Mouse (Mus musculus): ENCODE data around the gene Sardh.

The Sardh gene

DNA sequence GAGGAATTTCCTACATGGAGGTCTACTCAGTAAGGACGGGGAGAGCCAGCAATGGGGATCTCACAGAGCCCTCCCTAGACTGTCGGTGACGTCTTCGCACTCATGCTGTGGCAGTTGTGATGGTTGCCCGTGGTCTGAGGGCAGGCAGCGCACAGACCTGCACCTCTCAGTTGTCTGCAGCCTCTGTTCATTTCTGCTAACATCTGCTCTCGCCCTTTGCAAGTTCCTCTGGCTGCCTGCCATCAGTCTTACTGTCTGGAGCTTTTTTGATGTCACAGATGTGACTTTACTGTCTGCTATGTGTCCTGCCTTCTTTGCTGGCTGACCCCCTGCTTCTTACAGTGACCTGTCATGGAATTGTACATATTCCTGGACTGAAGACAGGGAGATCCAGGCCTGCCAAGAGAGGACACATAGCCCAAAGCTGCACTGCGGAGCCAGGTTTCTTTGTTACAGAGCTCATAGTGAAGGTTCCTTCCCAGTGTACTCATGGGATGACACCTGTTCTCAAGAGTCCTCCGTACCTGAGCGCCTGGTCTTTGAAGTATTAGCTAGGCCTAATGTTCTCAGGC lies 72.4 kb downstream of the Sardh start:
- in situ Hi-C loops (cut with MboI, MseI), result no loop called here

DNA sequence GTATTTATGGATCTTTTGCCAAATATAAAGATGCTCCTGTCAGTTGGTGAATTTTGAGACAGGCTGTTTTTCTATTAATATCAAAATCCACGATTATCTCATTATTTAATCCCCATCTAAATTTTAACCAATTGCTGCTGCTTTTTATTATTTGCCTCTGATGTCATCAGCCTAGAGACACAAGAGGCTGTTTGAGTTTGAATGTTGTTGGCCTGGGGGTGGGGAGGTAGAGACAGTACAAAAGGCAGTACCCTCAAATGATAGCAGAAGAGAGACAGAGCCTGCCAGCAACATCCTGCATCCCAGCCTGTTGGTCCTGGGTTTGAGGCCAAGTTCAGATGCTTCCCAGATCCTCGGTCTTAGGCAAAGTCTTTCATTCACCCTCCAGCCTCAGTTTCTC lies 73.9 kb downstream of the Sardh start:
- in situ Hi-C loops (cut with MboI, MseI), result no loop called here

DNA sequence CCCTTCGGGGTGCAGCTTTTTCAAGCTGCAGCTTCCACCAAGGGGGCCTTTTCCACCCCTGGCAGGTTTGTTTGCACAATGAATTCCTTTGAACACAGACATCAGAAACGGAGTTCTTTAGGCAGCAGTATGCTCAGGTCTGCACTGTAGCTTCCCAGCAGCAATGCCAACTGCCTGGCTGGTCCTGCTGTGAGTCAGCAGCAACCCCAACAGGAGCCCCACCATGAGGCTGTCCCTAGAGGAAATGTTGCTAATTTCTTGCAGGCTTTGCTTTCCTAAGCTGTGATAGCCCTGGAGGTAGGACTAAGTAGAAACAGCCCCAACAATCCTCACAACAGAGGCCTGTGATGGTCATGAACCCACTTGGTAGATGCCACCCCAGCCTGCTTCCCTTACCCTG lies 81.1 kb downstream of the Sardh start:
- in situ Hi-C loops (cut with MboI, MseI), result loop anchor here (5.0 kb wide), 1 partner anchor 440 kb away; no protein-coding TSS in a partner anchor

DNA sequence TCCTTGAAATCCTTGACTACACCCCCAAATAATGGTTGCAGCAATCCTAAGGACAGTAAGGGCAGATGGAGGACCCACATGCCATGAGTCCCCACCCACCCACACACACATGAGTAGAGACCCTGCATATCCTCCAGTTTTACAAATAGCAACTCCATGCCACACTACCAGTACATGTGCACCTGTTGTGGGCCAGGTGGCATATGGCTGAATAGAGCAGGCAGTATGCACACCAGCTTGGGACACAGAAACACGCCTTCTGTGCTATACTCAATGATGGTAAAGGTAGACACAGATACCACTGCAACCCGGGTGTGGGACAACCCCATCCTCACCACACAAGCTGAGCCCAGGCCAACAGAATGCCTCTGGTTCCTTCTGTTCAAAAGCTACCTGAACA lies 82.1 kb downstream of the Sardh start:
- in situ Hi-C loops (cut with MboI, MseI), result loop anchor here (5.0 kb wide), 1 partner anchor 441 kb away; no protein-coding TSS in a partner anchor

DNA sequence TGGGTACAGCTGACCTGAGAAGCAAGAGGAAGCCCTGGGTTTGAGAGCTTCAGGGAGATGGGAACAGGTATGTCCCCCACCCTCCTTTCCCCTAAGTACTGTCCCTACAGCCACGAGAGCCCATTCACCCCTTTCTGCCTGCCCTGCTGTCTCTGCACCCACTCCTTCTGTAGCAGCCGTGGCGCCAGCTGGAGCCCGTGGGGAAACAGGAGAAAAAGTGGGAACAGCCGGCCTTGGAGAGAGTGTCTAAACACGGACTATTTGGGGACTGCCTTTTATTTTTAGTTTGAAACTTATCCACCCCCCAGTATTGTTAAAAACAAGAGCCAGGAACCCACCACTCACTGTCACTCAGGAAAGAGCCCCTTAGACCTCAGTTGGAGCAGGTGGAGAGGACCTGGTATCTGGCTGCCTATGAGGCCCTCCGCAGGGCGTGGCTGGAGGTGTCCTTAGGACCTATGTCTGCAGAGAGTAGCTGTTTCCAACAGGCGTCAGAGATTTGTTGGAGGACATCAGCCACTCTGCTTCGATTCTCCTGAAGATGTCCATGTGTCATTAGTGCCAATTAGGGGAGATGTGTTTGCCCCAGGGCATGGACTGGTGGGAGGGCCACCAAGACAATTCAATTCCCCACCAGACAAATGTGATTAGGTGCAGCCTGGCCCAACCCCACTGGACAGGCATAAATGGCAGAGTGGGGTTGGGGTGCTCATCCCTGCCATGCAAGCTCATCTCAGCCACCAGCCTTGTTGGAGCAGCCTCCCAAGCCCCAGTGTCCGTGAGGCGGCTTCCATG lies 83.1 kb downstream of the Sardh start, which contains the start of gene Dbh:
Dbh (plus strand) TSS at position 438 of the 795 bp plus-strand sequence.
- in situ Hi-C loops (cut with MboI, MseI), result loop anchor here (5.0 kb wide), 1 partner anchor 442 kb away; no protein-coding TSS in a partner anchor

DNA sequence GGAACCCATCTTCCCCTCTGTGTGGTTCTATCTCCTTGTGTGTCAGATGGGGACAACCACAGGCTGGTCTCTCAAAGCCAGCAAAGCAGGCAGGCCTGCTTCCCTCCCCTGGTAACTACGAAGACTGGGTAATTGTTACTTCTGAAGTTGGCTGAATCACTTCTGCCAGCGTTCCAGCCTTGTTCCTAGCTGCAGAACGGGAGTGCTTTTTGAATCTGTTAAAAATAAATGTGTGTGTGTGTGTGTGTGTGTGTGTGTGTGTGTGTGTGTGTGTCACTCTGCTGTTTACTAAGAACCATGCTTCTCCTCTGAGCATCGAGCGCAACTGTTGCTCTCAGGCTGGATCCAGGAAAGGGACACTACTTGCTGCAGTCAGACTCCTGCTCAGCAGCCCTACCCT lies 84.3 kb downstream of the Sardh start:
- in situ Hi-C loops (cut with MboI, MseI), result no loop called here

DNA sequence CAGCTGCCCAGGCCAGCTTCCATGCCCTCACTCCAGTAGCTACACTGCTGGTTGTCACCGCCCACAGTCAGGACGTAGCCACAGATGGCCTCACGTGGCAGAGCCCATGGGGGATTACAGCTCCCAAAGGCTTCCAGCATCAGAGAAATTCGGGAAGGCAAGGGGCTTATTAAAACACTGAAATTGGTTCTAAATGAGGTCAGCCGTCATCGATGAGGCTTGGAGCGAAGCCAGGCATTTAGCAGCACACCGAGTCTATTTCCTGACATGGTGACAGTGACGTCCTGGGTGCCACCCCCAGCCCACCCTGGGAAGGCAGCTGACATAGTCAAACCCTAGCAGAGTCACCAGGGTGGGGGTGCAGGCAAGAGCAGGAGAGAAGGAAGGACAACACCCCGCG lies 85.5 kb downstream of the Sardh start:
- in situ Hi-C loops (cut with MboI, MseI), result no loop called here

DNA sequence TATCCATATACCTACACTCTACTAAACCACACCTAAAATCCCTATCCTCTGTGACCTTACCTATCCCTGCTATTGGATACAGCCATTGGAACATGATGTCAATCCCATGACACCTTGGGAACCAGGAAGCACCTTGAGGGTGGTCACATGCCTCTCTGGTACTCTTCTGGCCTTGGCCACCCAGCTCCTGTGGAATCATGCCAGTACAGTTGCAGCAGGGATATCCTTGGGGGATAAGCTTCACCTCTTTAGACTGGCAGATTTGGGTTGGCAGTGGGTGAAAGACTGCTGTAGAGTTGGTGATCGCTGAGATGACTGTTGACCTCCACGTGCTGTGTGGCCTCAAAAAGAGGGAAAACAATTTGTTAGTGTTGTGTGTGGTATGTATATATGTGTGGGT lies 86.6 kb downstream of the Sardh start:
- in situ Hi-C loops (cut with MboI, MseI), result no loop called here

DNA sequence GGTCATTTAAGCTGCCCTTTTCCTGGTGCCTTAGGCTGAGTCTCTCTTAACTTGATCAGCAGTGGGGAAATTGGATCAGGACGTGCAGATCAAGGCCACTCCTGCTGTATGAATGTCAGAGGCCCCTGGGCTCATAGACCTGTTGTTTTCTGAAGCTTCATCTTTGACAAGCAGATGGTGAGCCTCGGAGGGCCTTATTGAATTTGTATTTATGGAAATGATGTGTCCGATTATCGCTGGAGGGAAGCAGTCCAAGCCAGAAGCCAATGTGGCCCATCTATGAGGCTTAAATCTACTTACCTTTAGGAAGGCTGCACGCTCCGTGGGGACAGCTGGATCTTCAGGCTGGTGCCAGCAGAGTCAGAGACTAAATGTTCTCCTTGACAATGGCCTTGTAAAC lies 91.5 kb downstream of the Sardh start:
- in situ Hi-C loops (cut with MboI, MseI), result no loop called here

DNA sequence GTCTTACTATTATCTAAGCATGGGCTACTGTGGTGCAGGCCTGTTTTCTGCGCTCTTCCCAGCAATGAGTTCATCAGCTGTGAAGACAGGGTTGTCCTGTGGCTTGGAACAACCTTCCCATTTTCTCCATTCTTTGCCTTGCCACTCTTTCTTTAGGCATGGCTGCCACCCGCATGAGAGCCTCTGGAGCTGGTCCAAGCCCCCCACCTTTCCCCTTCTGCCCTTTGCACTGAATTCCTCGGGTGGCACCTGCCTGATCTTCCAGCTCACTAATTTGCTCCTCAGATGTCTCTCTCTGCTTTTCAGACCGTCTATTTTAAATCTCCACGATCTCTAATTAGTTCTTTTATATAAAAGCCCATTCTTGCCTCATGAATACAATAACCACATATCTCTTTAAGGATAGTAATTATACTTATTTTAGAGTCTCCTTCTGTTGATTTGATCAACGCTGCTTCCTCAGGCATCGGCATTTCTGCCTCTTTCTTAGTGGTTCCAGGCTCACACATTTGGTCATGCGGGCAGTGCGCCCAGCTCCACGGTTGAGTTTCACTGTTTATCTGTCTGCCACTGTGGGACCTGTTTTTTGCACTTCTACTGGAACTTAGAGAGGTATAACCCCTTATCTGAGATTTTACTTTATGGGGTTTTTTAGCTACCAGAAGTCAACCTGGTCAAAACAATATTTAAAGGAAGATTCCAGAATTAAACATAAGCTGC lies 93.5 kb downstream of the Sardh start:
- in situ Hi-C loops (cut with MboI, MseI), result no loop called here

DNA sequence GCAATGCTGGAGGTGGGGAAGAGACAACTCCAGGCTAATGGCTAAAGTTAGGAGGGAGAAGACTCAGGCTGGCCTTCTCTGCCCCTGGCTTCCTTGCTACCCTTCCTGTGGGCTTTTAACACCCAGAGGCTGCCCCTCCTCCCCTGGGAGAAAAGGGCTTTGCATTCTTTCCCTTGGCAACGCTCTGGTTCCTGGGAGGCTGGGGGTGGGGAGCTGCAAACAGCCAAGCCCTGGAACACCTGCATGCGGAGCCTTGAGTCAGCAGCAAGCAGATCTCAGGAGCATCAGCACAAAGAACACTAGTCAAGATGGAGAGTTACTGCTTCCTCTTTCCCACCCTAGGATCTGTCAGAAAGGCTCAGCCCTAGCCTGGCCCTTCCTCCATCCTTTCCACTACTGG lies 98.7 kb downstream of the Sardh start:
- in situ Hi-C loops (cut with MboI, MseI), result no loop called here

DNA sequence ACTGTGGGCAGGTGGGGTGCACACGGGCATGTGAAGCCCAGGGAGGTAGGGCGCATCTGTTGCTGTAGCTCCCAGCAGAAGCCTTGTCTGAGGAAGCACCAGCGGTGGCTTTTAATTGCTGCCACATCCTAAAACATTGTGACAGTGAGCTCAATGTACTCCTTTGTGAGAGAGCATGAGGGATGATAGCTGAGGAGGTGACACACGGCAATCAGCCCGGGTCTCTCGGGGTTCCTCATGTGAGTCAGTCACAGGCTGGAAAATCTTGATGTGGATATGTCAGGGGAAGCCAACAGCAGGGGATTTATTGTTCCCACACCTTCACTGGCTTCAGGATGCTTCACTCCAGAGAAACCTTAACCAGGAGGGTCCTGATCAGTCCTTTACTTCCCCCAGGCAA lies 101.3 kb downstream of the Sardh start:
- in situ Hi-C loops (cut with MboI, MseI), result no loop called here

DNA sequence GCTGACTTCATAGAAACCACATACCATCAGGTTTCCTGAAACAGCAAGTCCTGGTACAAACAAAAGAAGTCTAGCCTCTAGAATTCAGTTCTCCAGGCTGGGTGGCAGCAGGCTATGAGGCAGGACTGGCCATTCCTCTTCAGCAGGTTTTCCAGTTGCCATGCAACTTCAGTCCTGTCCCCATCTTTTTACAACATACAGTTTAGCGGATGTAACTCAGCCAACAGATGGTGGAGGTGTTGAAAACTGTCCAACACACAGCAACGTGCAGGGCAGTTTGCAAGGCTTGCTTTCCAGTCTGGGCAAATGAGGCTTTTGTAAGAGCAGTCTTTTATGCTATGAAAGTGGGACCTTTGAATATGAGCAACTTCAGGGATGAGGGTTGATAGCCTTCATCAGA lies 103.2 kb downstream of the Sardh start:
- in situ Hi-C loops (cut with MboI, MseI), result no loop called here

DNA sequence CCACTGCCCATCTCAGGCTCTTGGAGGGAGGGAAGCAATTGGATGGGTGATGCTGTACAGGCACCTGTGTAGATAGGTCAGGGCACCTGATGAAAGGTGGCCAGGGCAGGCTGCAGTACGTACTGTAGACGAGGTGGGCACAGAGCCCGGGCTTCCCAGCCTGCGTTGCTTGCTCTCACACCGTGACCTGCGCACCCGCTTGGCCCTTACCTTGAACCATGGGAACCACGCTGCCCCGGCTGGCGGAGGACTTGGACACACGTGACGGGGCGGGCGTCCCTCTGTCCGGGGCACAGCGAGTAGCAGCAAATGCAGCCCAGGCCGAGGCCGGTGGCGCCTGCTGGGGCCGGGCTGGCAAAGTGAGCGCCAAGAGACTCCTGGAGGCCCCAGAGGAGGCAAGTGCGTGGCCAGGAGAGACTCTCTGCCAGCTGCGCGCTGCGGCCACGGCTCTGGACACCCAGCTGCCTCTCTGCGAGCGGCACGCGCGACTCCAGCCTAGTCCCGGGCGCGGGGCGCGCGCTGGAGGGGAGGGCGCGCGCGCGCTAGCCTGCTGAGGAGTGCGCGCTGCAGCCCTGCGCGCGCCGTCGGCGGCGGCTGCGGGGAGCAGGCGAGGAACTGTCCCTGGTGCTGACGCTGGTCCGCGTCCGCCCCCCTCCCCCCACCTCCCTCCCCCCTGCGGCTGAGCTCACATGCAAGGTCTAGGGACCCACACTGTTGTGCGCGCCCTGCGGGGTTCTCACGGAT lies 106.0 kb downstream of the Sardh start, which contains the start of gene Fam163b:
Fam163b (minus strand) TSS at position 542 of the 744 bp plus-strand sequence.
- in situ Hi-C loops (cut with MboI, MseI), result no loop called here

All from regulatory T cell (primary cell).